In genomic region chr8:111510401-111510800, GRCm38 (mm10) we compare ENCODE assay signal across 14 mouse cellular contexts. TPM values are rescaled to one million over a fixed set of nuclear protein-coding genes. Genes with fewer than 3 reads are reported as not detected.
DNase-seq lines count a peak whose midpoint lies in the region; ATAC-seq lines count a peak whose summit lies in the region.
"Had no signal": no experiment of that assay in that cellular context is flagged by ENCODE, and none has a peak within 500 bp of the region (broad histone marks: within the 10 kb centered on the region; RNA-seq: fewer than 3 reads in every experiment).

No protein-coding gene starts in this region.

- no peak for DNase-seq in frontal cortex, postnatal 36 days (ENCODE audit: low spot score in 2 of 2)
- peak; percentile 28 for DNase-seq in kidney, postnatal 10 days
- no peak for DNase-seq in kidney, adult 18-20 months
- peak; percentile 51 to 58 for DNase-seq in heart, postnatal 10 days
- peak; percentile 8 for DNase-seq in mesoderm, embryonic 11.5 days (ENCODE audit: low read depth, low spot score)
- DNase-seq in layer of hippocampus, postnatal 10 days (ENCODE audit: low spot score in 2 of 2): no peak
- DNase-seq in spleen, postnatal 4 days (ENCODE audit: low spot score in 2 of 2): no peak
- DNase-seq: B cell, adult 2 months; cerebellum, postnatal 36 days; left cerebral cortex, postnatal 4 days; spleen, adult 18-20 months; thymus, adult 2 months had no signal

- intact Hi-C loops in heart, postnatal 10 days (cut with DNase I): no loop called here

- peak; percentile 45; the same call in 1 of the 2 replicates for ATAC-seq in frontal cortex, adult (ENCODE audit: low TSS enrichment)
- ATAC-seq: hindbrain, postnatal 0 days had no signal

RNA-seq across cellular contexts. Expression of gene Wdr59, which starts 11.5 kb away (rescaled TPM):
- 10 to 100 TPM in 1 of 2 experiments, 1 to 10 TPM in 1; 10.0 to 10.2 TPM for total RNA-seq in heart, postnatal 10 days (2021)
- 10 to 100 TPM; 25.4 to 28.8 TPM for total RNA-seq in layer of hippocampus, postnatal 10 days (2021)

RNA-seq across cellular contexts. Expression of gene Znrf1, which starts 25.5 kb away (rescaled TPM):
- total RNA-seq in heart, postnatal 10 days (2021): 10 to 100 TPM; 66.2 to 69.2 TPM
- total RNA-seq in layer of hippocampus, postnatal 10 days (2021): 100 to 1,000 TPM; 133 to 145 TPM

Comparison
In these comparisons a context has a peak if more than half of its experiments do, and no peak if none do; other contexts are left out.
1. DNase-seq: peak in kidney, postnatal 10 days (single experiment), heart, postnatal 10 days (2 of 2) and mesoderm, embryonic 11.5 days (single experiment); none in frontal cortex, postnatal 36 days (0 of 2), kidney, adult 18-20 months (single experiment), layer of hippocampus, postnatal 10 days (0 of 2) and spleen, postnatal 4 days (0 of 2).